Mouse (Mus musculus): Measurements from ENCODE around the gene Rsad2.

Gene Rsad2

GRCm38 (mm10) chr12:26456028-26456698, at the start of gene Rsad2:
Gene Rsad2, minus strand, starts transcription at chr12:26456452.
- peak; percentile 79 to 81 for DNase-seq (ENCODE audit: low spot score in 2 of 2)

- DNase-seq (ENCODE audit: low spot score in 2 of 2): no peak
Observed at GRCm38 (mm10) chr12:26501042-26501441, 44.8 kb upstream of the Rsad2 start.

- no peak for DNase-seq (ENCODE audit: low spot score in 2 of 2)
Observed at GRCm38 (mm10) chr12:26489942-26490341, 33.7 kb upstream of the Rsad2 start.

- DNase-seq (ENCODE audit: low spot score in 2 of 2): no peak
Observed at GRCm38 (mm10) chr12:26488617-26489274, 32.5 kb upstream of the Rsad2 start.

GRCm38 (mm10) chr12:26487874-26488616, 31.8 kb upstream of the Rsad2 start:
- DNase-seq (ENCODE audit: low spot score in 2 of 2): no peak

- peak; percentile 14 to 32 for DNase-seq (ENCODE audit: low spot score in 2 of 2)
Observed at GRCm38 (mm10) chr12:26485738-26486580, 29.7 kb upstream of the Rsad2 start.

- no peak for DNase-seq (ENCODE audit: low spot score in 2 of 2)
Observed at GRCm38 (mm10) chr12:26478196-26479004, 22.1 kb upstream of the Rsad2 start.

- DNase-seq (ENCODE audit: low spot score in 2 of 2): no peak
Observed at GRCm38 (mm10) chr12:26477198-26477597, 20.9 kb upstream of the Rsad2 start.

GRCm38 (mm10) chr12:26473746-26474145, 17.5 kb upstream of the Rsad2 start:
- DNase-seq (ENCODE audit: low spot score in 2 of 2): no peak

GRCm38 (mm10) chr12:26472770-26473481, 16.7 kb upstream of the Rsad2 start:
- no peak for DNase-seq (ENCODE audit: low spot score in 2 of 2)

- DNase-seq (ENCODE audit: low spot score in 2 of 2): no peak
Observed at GRCm38 (mm10) chr12:26471376-26471775, 15.1 kb upstream of the Rsad2 start.

GRCm38 (mm10) chr12:26470042-26470409, 13.8 kb upstream of the Rsad2 start:
- DNase-seq (ENCODE audit: low spot score in 2 of 2): no peak

- peak; percentile 82 to 84 for DNase-seq (ENCODE audit: low spot score in 2 of 2)
Observed at GRCm38 (mm10) chr12:26469098-26470041, 13.1 kb upstream of the Rsad2 start, which contains the start of gene Cmpk2. Gene Cmpk2, plus strand, starts transcription at chr12:26469204.

GRCm38 (mm10) chr12:26465600-26465999, 9.3 kb upstream of the Rsad2 start:
- DNase-seq (ENCODE audit: low spot score in 2 of 2): no peak

- no peak for DNase-seq (ENCODE audit: low spot score in 2 of 2)
Observed at GRCm38 (mm10) chr12:26460091-26460490, 3.8 kb upstream of the Rsad2 start.

GRCm38 (mm10) chr12:26454682-26455081, 1.6 kb downstream of the Rsad2 start:
- no peak for DNase-seq (ENCODE audit: low spot score in 2 of 2)

- no peak for DNase-seq (ENCODE audit: low spot score in 2 of 2)
Observed at GRCm38 (mm10) chr12:26452951-26453350, 3.3 kb downstream of the Rsad2 start.

GRCm38 (mm10) chr12:26451150-26451549, 5.1 kb downstream of the Rsad2 start:
- DNase-seq (ENCODE audit: low spot score in 2 of 2): no peak

- no peak for DNase-seq (ENCODE audit: low spot score in 2 of 2)
Observed at GRCm38 (mm10) chr12:26449483-26449882, 6.8 kb downstream of the Rsad2 start.

Data from spleen, postnatal 14 days (tissue).